Mouse (Mus musculus) mature B cell (primary cell): ENCODE results near the gene Mst1.

Experiments used
- in situ Hi-C: fragments of 300-500 bp; cut with MboI; formaldehyde crosslinking; loops from 2 replicates; pipeline ENCODE4 v1.14.3; 2019

Mst1 gene

DNA sequence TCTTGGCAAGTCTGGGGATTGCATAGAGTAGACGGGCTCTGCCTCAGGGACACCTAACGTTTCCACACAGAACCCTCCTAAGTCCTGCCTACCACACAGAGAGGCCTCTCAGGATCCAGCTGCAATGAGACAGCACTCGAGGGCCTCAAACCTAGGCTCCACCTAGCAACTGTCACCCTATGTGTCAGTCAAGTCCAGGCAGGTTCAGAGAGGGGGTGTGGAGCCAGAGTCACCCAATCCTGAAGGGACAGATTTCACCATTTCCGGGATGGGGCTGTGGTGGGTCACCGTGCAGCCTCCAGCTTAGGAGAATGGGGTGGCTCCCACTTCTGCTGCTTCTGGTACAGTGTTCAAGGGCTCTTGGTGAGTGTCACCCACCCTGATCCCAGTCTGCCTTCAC is at the start of gene Mst1:
Gene Mst1 (plus strand): TSS at position 269 of the 400 bp plus-strand sequence.
- in situ Hi-C loops: no loop called here

DNA sequence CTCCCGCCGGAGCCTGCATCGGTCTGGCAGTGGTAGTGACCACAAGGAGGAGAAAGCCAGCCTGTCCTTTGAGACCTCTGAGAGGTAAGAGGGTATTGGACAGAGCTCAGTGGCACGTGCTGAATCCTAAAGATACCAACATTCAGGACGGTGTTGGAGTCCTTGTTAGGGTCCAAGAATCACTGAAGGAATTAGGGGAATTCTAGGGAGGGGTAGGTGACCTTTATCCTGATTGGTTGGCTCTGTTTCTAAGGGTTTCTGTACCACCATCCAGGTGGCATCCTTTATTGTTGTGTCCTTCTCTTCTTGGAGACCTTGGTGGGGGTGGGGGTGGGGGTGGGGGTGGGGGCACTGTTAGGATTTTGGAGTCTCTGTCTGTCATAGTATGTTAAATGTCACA is 48.1 kb upstream of the Mst1 start:
- in situ Hi-C loops: no loop called here

DNA sequence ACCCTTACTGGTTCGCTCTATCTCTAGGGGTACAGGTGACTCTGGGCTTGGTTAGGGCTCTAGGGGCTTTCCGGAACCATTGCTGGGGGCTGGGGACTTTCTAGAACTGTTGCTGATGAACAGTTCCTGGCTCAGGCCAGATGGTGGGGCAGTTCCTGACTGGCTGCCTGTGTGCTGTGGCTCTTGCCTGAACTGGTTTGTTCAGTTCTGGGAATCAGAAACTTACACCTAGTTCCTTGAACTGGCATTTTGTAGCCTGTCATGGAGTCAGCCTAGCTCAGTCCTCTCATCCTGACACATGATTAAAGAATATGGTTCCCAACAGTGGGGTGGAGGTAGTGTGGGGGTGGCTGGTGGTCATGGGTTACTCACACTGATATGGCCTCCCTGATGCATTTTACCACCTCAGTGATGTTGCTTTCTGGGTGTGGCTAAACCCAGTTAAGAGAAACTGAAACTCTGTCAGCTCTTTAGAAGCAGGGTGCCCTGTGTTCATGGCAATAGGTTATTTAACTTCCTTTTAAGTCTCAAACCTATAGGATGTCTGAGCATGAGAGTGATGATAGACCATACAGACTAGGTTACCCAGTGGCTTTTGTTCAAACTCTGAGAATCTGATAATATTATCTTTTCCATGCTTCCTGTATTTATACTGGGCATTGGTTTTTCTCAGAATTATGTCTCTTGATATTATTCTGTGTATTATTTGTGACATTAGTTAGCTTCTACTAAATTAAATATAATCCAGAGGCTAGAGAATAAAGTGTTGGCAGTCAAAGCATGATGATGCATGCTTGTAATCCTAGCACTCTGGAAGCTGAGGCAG is 44.7 kb upstream of the Mst1 start:
- in situ Hi-C loops: no loop called here

- in situ Hi-C loops: no loop called here
Measured at GRCm38 (mm10) chr9:108044751-108045492, 35.3 kb upstream of the Mst1 start.

GRCm38 (mm10) chr9:108046582-108046981 is 33.7 kb upstream of the Mst1 start:
- in situ Hi-C loops: no loop called here

DNA sequence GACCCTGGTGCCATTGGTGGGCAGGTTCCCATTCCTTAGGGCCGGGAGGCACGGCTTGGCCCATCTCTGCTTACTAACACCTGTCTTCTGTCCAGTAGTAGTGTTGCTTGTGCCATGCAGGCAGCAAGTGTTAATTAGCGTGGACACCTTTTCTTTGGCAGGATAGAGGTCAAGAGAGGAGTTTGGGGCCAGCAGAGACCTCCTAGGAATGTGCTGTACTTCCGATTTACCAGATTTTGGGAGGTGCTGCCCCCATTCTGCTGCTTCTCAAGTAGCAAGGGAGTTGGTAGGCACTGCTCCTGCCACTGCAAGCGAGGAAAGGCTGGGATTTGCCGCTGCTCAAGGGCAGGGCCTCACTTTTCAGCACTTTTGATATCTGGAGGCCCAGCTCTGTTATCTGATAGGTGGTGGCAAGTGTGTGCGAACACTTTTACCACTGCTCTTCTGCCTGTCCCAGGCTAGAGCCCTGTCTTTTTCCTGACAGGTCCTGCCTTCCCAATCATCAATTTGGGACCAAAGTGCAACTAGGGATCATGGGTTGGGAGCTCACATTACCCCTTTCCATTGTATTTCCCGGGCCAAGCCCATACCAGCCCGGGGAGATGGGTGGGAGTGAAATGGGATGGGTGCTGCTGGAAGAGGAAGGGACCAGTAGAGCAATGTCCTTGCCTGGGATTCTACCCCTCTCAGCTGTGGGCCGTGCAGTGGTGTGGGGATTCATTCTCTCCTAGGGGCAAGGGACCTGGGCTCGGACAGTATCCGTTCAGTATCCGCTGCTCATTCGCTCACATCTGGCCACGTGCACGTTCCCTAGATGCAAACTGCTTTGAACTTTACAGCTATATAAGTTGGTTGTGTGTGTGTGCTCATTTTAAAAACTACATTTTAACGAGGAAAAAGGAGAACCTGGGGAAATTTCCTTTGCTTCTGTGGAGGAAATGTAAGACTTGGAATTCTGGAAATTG is 32.4 kb upstream of the Mst1 start:
- in situ Hi-C loops: no loop called here

- in situ Hi-C loops: no loop called here
Measured at GRCm38 (mm10) chr9:108048566-108048955, 31.7 kb upstream of the Mst1 start.

DNA sequence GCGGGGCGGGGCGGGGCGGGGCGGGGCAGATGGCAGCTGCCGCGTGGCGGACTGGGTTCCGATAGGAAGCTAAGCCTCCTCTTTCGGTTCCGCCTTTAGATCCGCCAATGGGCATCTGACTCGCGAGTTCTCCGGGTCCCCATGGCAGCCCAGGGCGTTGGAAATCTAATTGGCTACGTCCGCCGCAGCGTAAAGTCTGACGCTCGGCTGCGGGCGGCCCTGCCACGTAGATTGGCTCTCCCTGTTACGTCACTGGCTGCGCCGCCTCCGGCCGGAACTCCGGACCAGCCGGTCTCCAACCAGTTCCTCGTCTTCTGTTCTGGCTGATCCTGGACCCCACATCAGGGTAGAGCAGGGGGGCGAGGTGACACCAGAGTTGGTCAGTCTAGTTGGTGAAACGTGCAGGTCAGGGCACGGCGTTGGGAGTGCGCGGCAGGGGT is 31.2 kb upstream of the Mst1 start, which contains the start of gene Gmppb:
Gene Gmppb (plus strand): TSS at position 227 of the 440 bp plus-strand sequence.
- in situ Hi-C loops: no loop called here

DNA sequence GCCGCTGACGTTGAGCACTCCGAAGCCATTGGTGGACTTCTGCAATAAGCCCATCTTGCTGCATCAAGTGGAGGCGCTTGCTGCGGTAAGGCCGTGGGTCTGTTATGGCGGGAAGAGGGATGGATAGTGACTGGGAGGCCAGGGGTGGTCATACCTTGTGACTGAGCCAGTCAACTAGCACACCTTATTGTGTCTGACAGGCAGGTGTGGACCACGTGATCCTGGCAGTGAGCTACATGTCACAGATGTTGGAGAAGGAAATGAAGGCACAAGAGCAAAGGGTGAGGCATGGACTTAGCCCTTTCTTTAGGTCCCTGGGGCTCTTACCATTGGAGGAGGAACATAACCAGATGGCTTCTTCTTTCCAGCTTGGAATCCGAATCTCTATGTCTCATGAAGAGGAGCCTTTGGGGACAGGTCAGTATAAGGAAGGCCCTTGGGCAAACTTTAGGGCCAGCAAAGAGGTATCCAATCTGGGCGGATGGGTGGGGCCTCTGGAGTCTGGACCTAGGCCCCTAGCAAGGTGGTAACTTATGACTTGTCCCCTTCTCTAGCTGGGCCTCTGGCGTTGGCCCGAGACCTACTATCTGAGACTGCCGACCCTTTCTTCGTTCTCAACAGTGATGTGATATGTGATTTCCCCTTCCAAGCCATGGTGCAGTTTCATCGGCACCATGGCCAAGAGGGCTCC is 30.5 kb upstream of the Mst1 start:
- in situ Hi-C loops: no loop called here

GRCm38 (mm10) chr9:108051184-108051930 is 28.9 kb upstream of the Mst1 start:
- in situ Hi-C loops: no loop called here

DNA sequence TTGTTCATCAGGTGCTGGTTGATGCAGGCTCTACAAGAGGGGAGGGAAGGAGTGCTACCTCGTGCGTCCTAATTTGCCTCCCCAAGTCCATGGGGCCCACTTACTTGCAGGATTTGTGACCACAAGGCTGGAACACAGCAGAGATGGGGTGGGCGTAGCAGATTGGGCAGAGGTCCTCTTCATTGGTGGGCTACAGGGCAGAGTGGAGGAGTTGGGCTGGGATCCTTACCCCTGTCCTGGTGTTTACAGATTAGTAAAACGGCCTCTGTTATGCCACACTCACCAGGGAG is 28.4 kb upstream of the Mst1 start:
- in situ Hi-C loops: no loop called here

DNA sequence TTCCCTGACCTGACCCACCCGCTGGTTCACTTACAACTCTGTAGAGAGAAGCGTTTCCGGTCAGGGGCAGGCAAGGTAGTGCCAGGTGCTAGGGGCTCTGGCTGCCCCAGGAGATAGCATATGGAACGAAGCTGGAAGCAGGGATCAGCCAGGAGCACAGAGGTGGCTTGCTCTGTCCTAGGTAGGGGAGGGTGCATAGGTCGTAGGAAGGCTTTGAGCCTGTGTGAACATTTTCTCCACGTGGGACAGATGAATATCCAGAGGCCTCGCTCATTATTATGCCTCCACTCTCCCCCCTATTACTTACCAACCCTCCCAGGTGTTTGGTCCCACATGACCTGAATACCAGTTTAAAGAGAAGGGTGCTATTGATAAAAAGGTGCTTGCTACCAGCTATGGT is 27.8 kb upstream of the Mst1 start:
- in situ Hi-C loops: no loop called here

- in situ Hi-C loops: no loop called here
Measured at GRCm38 (mm10) chr9:108052885-108053664, 27.2 kb upstream of the Mst1 start, which contains the start of gene Amigo3. Gene Amigo3, plus strand, starts transcription at chr9:108053159.

GRCm38 (mm10) chr9:108053665-108054225 is 26.5 kb upstream of the Mst1 start:
- in situ Hi-C loops: no loop called here

- in situ Hi-C loops: no loop called here
Measured at GRCm38 (mm10) chr9:108054331-108055040, 25.8 kb upstream of the Mst1 start.

DNA sequence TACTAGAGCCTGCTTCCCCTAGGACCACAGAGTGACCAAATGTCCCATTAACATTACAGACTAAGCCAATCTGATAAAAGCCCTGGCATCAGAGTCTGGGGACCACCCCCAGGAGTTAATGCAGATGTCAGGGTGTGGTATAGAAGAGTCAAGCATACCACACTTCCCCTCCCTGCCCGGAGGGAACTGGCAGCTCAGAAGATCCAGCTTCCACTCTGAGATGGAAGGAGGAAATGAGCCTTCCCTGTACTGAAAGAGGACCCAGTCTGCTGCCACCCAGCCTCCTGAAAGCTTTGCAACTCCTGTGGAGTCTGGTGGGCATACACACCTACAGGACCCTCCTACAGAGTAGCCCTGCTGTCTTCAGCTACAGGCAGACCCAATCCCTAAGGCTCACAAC is 25.2 kb upstream of the Mst1 start:
- in situ Hi-C loops: no loop called here

- in situ Hi-C loops: no loop called here
Measured at GRCm38 (mm10) chr9:108055661-108056237, 24.5 kb upstream of the Mst1 start.
